Mouse (Mus musculus) bone marrow, adult 2 months (tissue): ENCODE data around the gene Them7. TPM values are rescaled to one million over a fixed set of nuclear protein-coding genes. Genes with fewer than 3 reads are reported as not detected.

Source experiments
- H3K27ac ChIP-seq: fragments of 200-500 bp; 2 replicates; pipeline ENCODE4 v1.5.1; 2012; ENCODE audit warnings: low read depth, mild to moderate bottlenecking, control low read depth, inconsistent platforms, low read length; ENCODE audit not compliant: control insufficient read depth, poor library complexity, insufficient read depth
- H3K4me1 ChIP-seq: fragments of 200-500 bp; 2 replicates; pipeline ENCODE4 v1.6.1; 2011; ENCODE audit warnings: low read length; ENCODE audit not compliant: control insufficient read depth, insufficient read depth
- H3K4me3 ChIP-seq: fragments of 200-500 bp; replicated peaks from 2 replicates; pipeline ENCODE3; 2011; ENCODE audit warnings: mild to moderate bottlenecking, low read depth, low read length, control low read depth; ENCODE audit not compliant: control insufficient read depth
- CTCF ChIP-seq: fragments of 200-500 bp; IDR thresholded peaks from 2 replicates; pipeline ENCODE4 v1.5.1; 2011; ENCODE audit warnings: low read length, control low read depth; ENCODE audit not compliant: control insufficient read depth, insufficient read depth
- POLR2A ChIP-seq: fragments of 200-500 bp; IDR thresholded peaks from 2 replicates; pipeline ENCODE4 v1.6.1; 2011; ENCODE audit warnings: low read depth, mild to moderate bottlenecking, control low read depth, low read length, borderline replicate concordance; ENCODE audit not compliant: control insufficient read depth
- WGBS: fragments of 180-500 bp; shearing (Covaris S2); methylation state at CpG from one replicate; pipeline ENCODE4 v1.1.7; 2018; 5-methylcytosine and 5-hydroxymethylcytosine counted together
- polyA plus RNA-seq: library from polyadenylated mRNA; stranded (reverse); fragments of >200 nt; gene quantifications from 2 replicates; pipeline ENCODE4 v1.2.4, GENCODE M21; 2011; ENCODE audit warnings: low replicate concordance; ENCODE audit not compliant: missing spikeins, insufficient read depth, insufficient read length

Them7 gene
- polyA plus RNA-seq, 1 experiment: not detected

GRCm38 (mm10) chr2:105224987-105225375, 861 bp downstream of the Them7 start:
- H3K4me3 ChIP-seq: no peak overlapping the region
- H3K4me1 ChIP-seq: no peaks in the 10 kb centered on the region; the same call in 1 of the 2 replicates
- TF ChIP-seq POLR2A: no peak
- TF ChIP-seq CTCF: no peak
- no peak overlapping the region for H3K27ac ChIP-seq
- WGBS: 1% methylated on average over 3 of the region's 3 CpGs

- WGBS: 56% methylated on average over 7 of the region's 7 CpGs
- no peak for TF ChIP-seq POLR2A
- TF ChIP-seq CTCF: no peak
Measured at GRCm38 (mm10) chr2:105226297-105226958, 2.3 kb downstream of the Them7 start.

GRCm38 (mm10) chr2:105228416-105228815, 4.3 kb downstream of the Them7 start:
- H3K4me3 ChIP-seq: no peak overlapping the region
- 73% methylated on average over 2 of the region's 2 CpGs for WGBS

More at GRCm38 (mm10) chr2:105226297-105226958, 2.3 kb downstream of the Them7 start:
- Histone ChIP-seq H3K27ac (no peak overlapping the region), H3K4me3 (no peak overlapping the region), H3K4me1 (no peaks in the 10 kb centered on the region; the same call in 1 of the 2 replicates)

GRCm38 (mm10) chr2:105230333-105230732, 6.2 kb downstream of the Them7 start:
- no peaks in the 10 kb centered on the region; the same call in 1 of the 2 replicates for H3K4me1 ChIP-seq
- TF ChIP-seq CTCF (peak; percentile 15; the same call in 1 of the 2 replicates), POLR2A (no peak)
- 3% methylated on average over 1 of the region's 1 CpGs for WGBS
- no peak overlapping the region for H3K4me3 ChIP-seq
- no peak overlapping the region for H3K27ac ChIP-seq

More at GRCm38 (mm10) chr2:105228416-105228815, 4.3 kb downstream of the Them7 start:
- no peak overlapping the region for H3K27ac ChIP-seq
- TF ChIP-seq CTCF (no peak), POLR2A (no peak)
- no peaks in the 10 kb centered on the region; the same call in 1 of the 2 replicates for H3K4me1 ChIP-seq

- 67% methylated on average over 4 of the region's 4 CpGs for whole genome bisulfite sequencing
- Histone ChIP-seq H3K4me3 (no peak overlapping the region), H3K27ac (no peak overlapping the region), H3K4me1 (no peaks in the 10 kb centered on the region)
- no peak for TF ChIP-seq CTCF
Measured at GRCm38 (mm10) chr2:105232386-105232785, 8.3 kb downstream of the Them7 start.

GRCm38 (mm10) chr2:105234278-105234677, 10.2 kb downstream of the Them7 start:
- TF ChIP-seq CTCF (no peak), POLR2A (no peak)
- 43% methylated on average over 6 of the region's 6 CpGs for WGBS
- Histone ChIP-seq H3K4me3 (no peak overlapping the region), H3K27ac (no peak overlapping the region), H3K4me1 (no peaks in the 10 kb centered on the region)

GRCm38 (mm10) chr2:105235380-105236115, 11.4 kb downstream of the Them7 start:
- H3K4me3 ChIP-seq: no peak overlapping the region
- 78% methylated on average over 12 of the region's 12 CpGs for WGBS
- H3K4me1 ChIP-seq: no peaks in the 10 kb centered on the region

GRCm38 (mm10) chr2:105237424-105237823, 13.3 kb downstream of the Them7 start:
- whole genome bisulfite sequencing: 72% methylated on average over 7 of the region's 7 CpGs
- no peak for TF ChIP-seq CTCF
- no peak for TF ChIP-seq POLR2A
- Histone ChIP-seq H3K4me3 (no peak overlapping the region), H3K27ac (no peak overlapping the region), H3K4me1 (no peaks in the 10 kb centered on the region)

More at GRCm38 (mm10) chr2:105235380-105236115, 11.4 kb downstream of the Them7 start:
- no peak overlapping the region for H3K27ac ChIP-seq
- TF ChIP-seq CTCF: no peak
- no peak for TF ChIP-seq POLR2A
